Mouse (Mus musculus) megakaryocyte-erythroid progenitor cell, adult 5-6 weeks (primary cell): Measurements from ENCODE around the gene Rbfox2. TPM values are rescaled to one million over a fixed set of nuclear protein-coding genes. Genes with fewer than 3 reads are reported as not detected.
A peak's percentile ranks its signal among the peaks of the same experiment; 100 is the strongest.
"Not testable (repeated sequence)": the region's sequence is repeated elsewhere in the genome, so short reads cannot be mapped to it uniquely, and the experiment has no call there.

Experiments
- ATAC-seq: replicated peaks from 2 replicates; pipeline ENCODE4 v1.8.0; 2016; ENCODE audit warnings: mild to moderate bottlenecking, inconsistent platforms; ENCODE audit not compliant: severe bottlenecking, poor library complexity, low FRiP score, low TSS enrichment
- total RNA-seq, 2 experiments: library from RNA; stranded (forward) in 1 of 2; stranded (reverse) in 1 of 2; fragments of 200-1000, 215-1000 nt in 1 of 2; fragments of >200 nt in 1 of 2; fragmentation: Nextera tagmentation in 1 of 2; gene quantifications; 2 replicates each; pipeline ENCODE4 v1.2.3; 2014 to 2017

Rbfox2 gene
- total RNA-seq, 2 experiments from 2014 or later, result 0.28 to 0.37 TPM

DNA sequence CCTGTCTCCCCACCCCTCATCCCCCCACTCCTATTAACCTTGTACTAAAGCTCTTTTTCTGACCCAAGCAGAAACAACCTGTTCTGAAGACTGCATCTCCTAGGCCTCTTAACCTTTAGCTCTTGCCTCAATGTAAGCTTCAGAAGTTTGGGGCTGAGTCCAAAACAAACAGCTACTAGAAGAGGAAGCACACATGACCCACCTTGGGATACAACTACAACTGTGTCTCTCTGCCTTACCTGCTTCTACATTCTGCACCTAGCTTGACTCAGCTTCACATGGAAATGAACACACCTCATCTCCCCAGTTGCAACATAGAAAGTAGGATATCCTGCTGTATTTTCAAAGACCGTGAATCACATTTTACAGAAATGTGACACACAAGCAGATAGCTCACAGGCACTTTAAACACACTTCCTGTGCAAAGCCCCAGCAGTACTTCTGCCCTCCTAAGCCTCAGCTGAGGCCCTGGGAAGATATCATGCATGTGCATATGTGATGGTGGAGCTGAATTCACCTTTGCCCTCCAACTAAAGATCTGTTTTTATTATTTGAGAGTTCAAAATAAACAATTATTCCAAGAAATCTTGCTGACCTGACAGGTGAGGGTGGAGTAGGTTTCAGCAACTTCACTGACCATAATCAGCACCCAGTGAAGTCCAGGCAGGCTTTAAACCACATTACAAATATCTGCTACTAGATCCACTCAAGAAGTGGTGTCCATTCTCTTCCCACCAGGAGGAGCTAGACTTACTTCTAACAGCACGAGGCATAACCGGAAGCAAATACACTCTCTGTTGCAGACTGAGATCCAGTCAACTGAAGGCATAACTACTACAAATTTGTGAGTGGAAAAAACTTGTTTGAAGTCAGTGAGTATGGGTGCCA lies 29.7 kb downstream of the Rbfox2 start:
- ATAC-seq, result no peak

DNA sequence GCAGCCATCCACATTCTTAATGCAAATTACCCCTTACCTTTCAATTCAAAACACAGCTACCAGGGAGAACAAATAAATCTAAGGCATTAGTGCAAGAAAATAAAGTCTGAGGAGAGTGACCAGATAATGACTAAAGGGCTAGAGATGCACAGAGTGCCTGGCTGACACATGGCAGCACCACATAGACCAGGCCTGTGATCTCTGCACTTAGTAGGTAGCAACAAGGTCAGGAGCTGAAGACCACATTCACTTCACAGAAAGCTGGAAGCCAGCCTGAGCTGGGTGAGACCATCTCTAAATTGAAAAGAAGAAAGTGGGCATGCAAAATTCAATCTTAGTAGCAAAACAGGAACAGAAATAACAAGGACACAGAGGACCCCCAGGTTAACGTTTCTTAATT lies 30.5 kb downstream of the Rbfox2 start:
- ATAC-seq, result no peak

DNA sequence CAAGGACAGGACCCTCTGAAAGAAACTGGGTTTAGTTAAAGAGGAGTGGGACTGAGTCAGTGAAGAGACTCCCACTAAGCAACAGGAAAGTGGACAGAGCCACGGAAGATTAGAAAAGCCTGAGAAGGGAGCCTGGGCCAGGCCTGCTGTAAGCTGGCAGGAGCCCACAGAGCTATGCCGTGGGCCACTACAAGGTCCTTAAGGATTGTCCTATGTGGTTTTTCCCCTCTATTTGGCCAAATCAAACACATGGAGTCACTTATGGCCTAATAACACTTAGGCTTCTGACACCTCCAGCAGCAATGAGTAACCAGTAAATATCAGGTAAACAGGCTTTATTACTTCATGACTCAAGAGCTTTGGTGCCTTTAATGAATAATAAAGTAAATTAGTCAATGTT lies 31.2 kb downstream of the Rbfox2 start:
- no peak for ATAC-seq

DNA sequence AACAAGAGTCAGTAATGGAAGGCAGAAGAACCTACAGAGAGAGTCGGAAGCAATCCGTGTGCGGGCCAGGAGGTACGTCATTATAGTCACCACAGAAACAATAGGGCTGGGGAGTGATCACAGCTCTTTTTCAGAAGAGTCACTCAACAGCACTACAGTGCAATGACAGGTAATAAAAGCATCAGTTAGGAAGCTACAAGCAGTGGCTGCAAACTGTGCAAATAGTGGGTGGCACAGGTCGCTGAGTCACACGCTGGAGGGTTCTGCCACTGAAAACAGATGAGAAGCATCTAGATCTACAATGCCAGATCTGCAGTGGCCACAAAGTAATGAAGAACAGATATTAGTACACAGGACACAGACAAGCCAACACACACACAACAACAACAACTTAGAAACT lies 32.9 kb downstream of the Rbfox2 start:
- no peak for ATAC-seq

DNA sequence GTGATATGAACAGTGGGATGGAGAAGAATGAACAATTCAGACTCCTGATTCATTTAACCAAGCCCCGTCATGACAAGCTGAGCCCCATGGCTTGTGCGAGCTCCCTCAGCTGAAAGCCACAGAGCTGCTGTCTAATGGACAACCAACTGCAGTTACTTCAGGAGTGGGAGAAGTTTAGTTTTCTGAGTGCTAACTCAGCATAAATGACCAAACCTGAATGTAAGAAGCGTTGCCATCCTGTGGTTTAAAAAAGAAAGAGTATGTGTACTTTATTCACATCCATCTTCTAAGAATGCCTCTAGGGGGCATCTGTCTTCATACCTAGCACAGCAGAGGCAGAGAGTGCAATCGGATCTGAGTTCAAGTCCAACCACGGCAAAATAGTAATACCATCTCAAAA lies 35.5 kb downstream of the Rbfox2 start:
- no peak for ATAC-seq

DNA sequence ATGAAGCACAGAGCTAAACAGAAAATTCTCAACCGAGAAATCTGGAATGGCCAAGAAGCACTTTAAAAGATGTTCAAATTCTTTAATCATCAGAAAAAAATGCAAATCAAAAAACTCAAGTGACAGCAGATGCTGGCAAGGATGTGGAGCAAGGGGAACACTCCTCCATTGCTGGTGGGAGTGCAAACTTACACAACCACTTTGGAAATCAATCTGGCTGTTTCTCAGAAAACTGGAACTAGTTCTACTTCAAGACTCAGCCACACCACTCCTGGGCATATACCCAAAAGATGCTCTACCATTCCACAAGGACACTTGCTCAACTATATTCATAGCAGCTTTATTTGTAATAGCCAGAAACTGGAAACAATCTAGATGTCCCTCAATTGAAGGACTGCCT lies 37.3 kb downstream of the Rbfox2 start:
- not testable (repeated sequence) for ATAC-seq

DNA sequence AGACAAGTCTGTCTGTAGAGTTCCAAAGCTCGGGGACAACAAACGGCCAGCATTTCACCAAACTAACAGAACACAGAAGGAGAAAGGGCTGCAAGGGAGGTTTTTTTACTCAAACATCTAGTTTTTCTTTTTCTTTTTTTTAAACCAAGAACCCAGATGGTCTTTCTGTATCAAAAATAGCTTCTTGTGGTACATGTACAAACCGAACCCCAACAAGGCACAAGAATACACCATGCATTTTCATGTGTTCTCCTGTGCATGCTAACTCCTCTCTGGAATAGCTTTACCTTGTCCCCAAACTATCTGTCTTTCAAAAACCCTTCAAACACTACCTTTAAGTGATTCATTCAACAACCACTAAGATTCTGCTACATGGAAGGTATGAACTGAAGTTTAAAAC lies 38.4 kb downstream of the Rbfox2 start:
- no peak for ATAC-seq

DNA sequence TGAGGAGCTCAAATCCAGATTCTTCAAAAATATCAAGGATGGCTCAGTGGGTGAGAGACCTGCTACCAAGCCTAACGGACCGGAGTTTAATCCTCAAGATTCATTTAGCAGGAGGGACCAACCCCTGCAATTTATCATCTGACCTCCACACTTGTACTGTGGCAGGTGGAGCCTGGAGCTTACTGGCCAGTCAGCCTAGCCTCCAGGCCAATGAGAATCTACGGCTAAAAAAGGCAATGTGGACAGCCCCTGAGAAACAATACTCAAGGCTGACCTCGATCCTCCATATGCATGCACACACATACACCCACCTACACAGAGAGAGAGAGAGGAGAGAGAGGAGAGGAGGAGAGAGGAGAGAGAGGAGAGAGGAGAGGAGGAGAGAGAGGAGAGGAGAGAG lies 41.5 kb downstream of the Rbfox2 start:
- no peak for ATAC-seq

DNA sequence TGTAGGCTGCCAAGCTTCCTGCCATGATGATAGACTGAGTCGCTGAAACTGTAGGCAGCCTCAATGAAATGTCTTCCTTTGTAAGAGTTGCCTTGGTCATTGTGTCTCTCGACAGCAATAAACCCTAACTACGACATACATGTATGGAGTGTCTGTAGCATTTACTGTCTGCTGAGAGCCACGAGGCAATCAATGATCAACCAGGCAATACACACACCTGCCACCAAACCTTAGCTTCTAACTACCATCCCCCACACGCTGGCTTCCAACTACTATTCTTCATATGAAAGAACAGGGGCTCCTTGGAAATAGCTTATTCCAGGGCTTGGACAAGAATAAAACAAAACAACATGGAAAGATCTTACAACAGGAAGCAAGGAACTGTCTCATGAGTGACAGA lies 42.5 kb downstream of the Rbfox2 start:
- no peak for ATAC-seq

DNA sequence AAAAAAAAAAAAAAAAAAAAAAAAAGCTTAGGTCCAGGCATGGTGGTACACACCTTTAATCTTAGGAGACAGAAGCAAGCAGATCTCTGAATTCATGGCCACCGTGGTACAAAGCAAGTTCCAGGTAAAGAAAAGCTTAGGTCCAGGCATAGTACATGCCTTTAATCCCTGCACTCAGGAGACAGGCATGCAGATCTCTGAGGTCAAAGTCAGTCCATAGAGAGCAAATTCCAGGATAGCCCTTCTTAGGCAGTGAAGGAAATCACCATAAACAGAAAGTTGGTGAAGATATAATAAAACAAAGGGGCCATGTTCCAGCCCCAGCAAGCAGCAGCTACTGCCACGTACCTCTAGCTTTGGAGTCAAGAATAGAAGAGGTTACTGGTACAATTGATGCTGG lies 44.0 kb downstream of the Rbfox2 start:
- no peak for ATAC-seq

DNA sequence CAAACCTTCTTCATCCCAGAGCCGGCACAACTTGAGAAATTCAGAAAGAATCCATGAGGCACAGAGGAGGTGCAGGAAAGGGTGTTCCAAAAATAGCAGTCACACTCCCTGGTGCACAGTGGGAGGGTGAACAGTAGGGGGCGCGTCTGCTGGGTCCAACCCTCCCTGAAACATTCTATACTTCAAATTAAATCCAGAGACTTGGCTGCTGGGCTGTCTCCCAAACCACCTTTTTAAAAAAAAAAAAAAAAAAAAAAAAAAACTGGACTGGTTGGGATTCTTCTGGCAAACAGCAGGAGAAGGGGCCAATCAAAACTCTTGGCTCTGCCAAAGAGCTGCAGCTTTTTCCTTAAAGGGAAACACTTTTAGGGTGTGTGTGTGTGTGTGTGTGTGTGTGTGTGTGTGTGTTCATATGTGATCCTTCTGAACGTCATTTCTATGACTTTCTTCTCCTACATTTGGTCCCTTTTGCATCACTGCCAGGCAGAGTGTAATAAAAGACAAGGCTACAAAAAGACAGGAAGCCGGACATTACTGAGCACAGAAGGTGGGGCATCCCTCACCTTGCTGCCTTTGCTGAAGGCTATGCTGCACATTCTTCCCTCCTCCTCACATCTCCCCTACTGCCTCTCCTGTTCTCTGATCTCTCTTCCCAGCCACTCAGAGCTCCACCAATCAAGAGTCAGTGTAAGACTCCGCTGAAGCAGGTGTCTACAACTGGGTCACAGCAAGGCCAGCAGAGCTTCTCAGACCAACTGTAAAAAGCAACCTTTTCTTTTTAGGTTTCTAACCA lies 49.2 kb downstream of the Rbfox2 start:
- 0 out of 2 replicates have a peak, but pooled peaks have one; percentile 65 for ATAC-seq

DNA sequence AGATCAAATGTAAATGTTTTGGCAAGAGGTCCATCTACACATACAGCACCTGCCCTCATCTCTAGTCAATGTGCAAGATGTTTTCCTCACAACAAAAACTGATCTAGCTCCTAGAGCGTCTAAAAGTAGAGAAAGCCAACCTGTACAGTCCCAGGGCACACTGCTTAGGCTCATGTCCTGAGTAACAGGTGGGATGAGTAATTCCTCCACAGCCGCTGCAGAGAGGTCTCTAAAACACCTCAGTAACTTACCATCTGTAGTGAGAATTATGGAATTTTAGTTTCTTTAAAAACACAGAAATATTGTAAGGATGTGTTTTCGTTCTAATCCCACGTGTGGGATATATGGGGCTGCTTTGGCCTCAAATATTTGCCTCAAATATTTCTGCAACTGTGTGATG lies 50.0 kb downstream of the Rbfox2 start:
- no peak for ATAC-seq

DNA sequence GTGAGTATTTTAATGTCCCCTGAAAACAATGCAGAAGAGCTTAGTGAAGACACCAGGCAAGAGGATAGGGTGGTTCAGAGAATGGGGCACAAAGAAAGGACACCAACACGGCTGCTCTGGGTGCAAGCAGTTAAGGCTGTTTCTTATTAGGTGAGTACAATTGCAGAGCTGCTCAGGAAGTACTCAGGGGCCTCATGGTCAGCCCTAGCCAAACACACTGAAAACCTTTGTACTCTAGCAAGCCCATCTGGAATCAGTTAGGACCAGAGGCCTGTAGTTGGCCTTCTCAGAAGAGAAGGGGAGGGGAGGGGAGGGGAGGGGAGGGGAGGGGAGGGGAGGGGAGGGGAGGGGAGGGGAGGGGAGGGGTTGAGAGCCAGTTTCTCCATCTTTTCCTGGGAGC lies 52.2 kb downstream of the Rbfox2 start:
- no peak for ATAC-seq

DNA sequence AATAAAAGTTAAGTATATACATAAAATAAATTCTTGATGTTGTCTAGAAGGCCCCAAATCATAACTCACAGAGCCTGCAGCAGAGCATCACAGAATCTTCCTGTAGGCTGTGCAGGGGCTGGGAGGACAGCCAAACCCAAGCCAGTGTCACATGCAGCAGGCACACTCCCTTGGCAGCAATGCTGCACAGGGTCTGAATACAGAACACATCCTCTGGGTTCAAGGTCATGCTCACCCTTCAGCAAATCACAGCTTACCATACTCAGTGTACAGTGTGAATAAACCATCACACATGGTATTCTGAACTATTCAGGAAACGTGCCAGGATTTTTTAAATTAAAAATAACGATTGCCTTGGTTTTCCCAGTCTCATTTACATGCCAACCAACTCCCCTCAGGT lies 52.7 kb downstream of the Rbfox2 start:
- ATAC-seq, result no peak

DNA sequence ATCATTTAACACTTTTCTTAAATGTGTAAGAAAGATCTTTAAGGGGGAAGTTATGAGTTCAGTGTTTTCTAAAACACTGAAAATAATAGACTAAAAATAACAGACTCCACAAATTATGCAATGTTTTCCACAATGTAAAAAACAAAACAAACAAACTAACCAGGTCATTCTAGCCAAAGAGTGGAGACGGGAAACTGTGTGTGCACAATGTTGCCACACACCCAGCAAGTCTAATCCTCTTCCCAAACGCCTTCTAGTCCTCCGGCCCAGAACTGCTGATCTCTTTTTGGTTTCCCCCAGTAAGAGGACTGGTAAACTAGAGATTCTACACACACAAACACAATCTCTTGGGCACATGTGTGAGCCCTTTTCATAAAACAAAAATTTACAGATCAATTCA lies 55.1 kb downstream of the Rbfox2 start:
- ATAC-seq, result no peak

DNA sequence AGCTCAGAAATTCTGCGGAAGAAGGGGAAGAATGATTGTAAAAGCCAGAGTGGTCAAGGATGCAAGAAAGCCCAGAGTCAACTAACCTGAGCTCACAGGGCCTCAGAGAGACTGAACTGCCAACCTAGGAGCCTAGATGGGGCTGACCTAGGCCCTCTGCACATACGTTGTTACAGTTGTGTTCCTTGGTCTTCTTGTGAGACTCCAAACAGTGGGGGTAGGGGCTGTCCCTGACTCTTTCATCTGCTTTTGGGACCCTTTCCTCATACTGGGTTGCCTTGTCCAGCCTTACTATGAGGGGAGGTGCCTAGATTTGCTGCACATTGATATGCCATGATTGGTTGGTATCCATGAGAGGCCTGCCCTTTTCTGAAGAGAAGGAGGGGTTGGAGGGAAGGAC lies 56.0 kb downstream of the Rbfox2 start:
- ATAC-seq, result no peak

DNA sequence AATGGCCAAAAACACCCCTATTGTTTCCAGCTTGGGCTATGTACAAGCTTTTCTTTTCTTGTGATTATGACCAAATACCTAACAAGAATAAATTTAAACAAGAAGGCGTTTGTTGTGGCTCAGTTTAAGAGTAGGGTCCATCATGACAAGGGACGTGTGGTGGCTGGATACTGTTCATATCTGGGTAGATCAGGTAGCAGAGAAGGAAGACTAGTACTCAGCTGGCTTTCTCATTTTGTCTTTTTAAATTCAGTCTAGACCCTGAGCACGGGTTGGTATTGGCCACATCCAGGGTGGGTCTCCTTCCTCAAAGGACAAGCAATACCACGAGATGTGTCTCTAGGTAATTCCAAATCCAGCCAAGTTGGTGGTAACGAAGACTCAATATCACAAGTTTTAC lies 57.4 kb downstream of the Rbfox2 start:
- no peak for ATAC-seq

DNA sequence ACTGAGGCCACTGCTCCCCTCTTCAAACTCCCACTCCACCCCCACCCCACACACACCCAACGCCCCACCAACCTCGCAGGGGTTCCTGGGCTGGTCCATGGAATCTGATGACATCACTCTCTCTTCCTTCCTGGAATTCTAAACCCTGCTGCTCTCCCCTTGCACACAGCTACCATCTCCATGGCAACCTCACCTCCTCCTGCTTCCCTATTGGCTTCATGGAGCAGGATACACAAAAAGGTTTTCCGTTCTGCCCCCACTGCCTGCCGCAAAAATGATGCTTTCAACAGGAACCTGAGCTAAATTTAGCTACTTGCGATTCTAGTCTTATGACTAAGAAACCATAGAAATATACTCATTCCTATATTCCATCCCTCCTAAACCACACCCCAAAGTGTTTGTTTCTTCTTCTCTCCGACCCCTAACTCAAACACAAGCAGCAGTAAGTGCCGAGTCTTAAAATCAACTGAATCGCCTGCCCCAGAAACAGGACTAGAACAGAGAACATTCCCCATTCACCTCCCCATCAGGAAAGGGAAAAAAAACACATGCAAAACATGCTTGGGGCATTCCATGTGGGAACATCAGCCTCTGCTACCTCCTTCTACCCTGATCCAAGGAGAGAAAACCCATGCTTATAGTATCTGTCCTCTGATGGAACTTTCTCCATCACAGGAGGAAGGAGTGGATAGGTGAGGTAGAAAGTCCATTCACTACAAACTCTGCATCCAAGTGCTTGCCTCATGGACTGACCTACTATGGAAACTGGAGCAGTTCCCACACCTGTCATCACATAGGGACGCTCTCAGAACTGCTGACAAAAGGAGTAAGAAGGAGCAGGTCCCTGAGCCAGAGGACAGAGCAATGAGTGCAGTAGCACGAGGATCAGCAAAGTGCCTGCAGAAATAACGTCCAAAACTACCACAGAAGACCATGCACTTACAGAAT lies 61.1 kb downstream of the Rbfox2 start:
- no peak for ATAC-seq

DNA sequence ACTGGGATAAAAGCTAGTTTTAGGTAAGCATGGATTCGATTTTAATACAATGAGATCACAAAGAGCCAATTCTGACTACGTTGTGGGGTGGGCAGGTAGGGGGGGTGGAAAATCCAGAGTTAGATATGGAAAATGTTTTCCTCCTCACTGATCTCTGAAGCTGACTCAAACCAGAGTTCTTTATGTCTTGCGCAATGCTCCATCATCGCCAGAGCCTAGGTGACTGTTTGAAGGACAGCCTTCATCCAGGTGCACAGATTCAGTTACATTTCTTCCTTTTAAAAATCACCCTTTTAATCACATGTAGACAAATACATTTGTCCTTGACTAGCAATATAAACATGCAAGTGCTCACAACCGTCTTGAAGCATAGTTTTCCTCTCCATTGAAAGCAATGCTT lies 62.2 kb downstream of the Rbfox2 start:
- no peak for ATAC-seq
